In genomic region chr3:37722487-37723060, GRCm38 (mm10) we compare ENCODE assay signal across 9 mouse cellular contexts. TPM values are rescaled to one million over a fixed set of nuclear protein-coding genes. Genes with fewer than 3 reads are reported as not detected.
A peak's percentile ranks its signal among the peaks of the same experiment; 100 is the strongest.
DNase-seq lines count a peak whose midpoint lies in the region; ATAC-seq and TF ChIP-seq lines count a peak whose summit lies in the region.
"Had no signal": no experiment of that assay in that cellular context is flagged by ENCODE, and none has a peak within 500 bp of the region (broad histone marks: within the 10 kb centered on the region; RNA-seq: fewer than 3 reads in every experiment).

No protein-coding gene starts in this region.

- 47% methylated on average over 12 of the region's 12 CpGs for WGBS in lung, postnatal 0 days
- WGBS in liver, embryonic 11.5 days = 54% methylated on average over 12 of the region's 12 CpGs

- no peak overlapping the region for H3K9ac ChIP-seq in lung, postnatal 0 days (replicated peaks; ENCODE audit: low read depth)
- H3K9ac ChIP-seq in liver, embryonic 11.5 days (ENCODE audit: low read depth, low read length) = no peak overlapping the region

- no peak overlapping the region; the same call in 1 of the 2 replicates for H3K4me3 ChIP-seq in lung, postnatal 0 days (ENCODE audit: low read depth, low read length)
- peak overlapping the region; percentile 42; the same call in 1 of the 2 replicates for H3K4me3 ChIP-seq in liver, embryonic 11.5 days (ENCODE audit: low read depth, low read length)

- no peak for DNase-seq in frontal cortex, postnatal 10 days (ENCODE audit: low spot score in 2 of 2)
- DNase-seq in lung, postnatal 0 days (ENCODE audit: low spot score) = no peak
- DNase-seq in lung, postnatal 10 days = no peak
- DNase-seq in liver, embryonic 11.5 days (ENCODE audit: low spot score) = no peak
- peak; percentile 23 for DNase-seq in splenic B cell, adult 2 months (ENCODE audit: low read depth, low spot score)
- DNase-seq in cerebellum, adult 11-12 months = no peak
- no peak for DNase-seq in Muller cell, postnatal 12 days (ENCODE audit: inconsistent ontology term)
- DNase-seq: adrenal gland, postnatal 25 days had no signal

- TF ChIP-seq CTCF in lung, postnatal 0 days (IDR thresholded peaks at IDR 0.05) = no peak

- TF ChIP-seq EP300 in lung, postnatal 0 days (IDR thresholded peaks at IDR 0.05) = no peak

- H3K27ac ChIP-seq in lung, postnatal 0 days (ENCODE audit: low read length) = peak overlapping the region; percentile 94
- H3K27ac ChIP-seq in liver, embryonic 11.5 days (ENCODE audit: low read depth, low read length) = no peak overlapping the region

- peaks cover 11% of the 10 kb centered on the region; the same call in 1 of the 2 replicates for H3K4me1 ChIP-seq in lung, postnatal 0 days (ENCODE audit: insufficient read depth, low read depth, low read length)
- H3K4me1 ChIP-seq in liver, embryonic 11.5 days (replicated peaks; ENCODE audit: control insufficient read depth, insufficient read depth, low read length) = peaks cover 14% of the 10 kb centered on the region

- peak overlapping the region; percentile 56 for H3K4me2 ChIP-seq in lung, postnatal 0 days (replicated peaks; ENCODE audit: low read depth, low read length)
- peak overlapping the region; percentile 66 for H3K4me2 ChIP-seq in liver, embryonic 11.5 days

- ATAC-seq in frontal cortex, adult (ENCODE audit: low TSS enrichment) = peak; percentile 44
- no peak for ATAC-seq in lung, postnatal 0 days
- no peak for ATAC-seq in liver, embryonic 11.5 days (replicated peaks; ENCODE audit: low FRiP score)

- H3K9me3 ChIP-seq in lung, postnatal 0 days (ENCODE audit: low read length) = no peaks in the 10 kb centered on the region
- no peaks in the 10 kb centered on the region for H3K9me3 ChIP-seq in liver, embryonic 11.5 days (ENCODE audit: control insufficient read depth, low read length)

- H3K36me3 ChIP-seq in lung, postnatal 0 days (ENCODE audit: insufficient read depth, low read length) = no peaks in the 10 kb centered on the region
- no peaks in the 10 kb centered on the region for H3K36me3 ChIP-seq in liver, embryonic 11.5 days (ENCODE audit: control insufficient read depth, insufficient read depth, low read length)
- H3K36me3 ChIP-seq in splenic B cell, adult 2 months (ENCODE audit: control insufficient read depth, insufficient read depth, low read length, poor library complexity, severe bottlenecking) = no peaks in the 10 kb centered on the region

- no peaks in the 10 kb centered on the region for H3K27me3 ChIP-seq in lung, postnatal 0 days (replicated peaks; ENCODE audit: insufficient read depth, low read length)
- H3K27me3 ChIP-seq in liver, embryonic 11.5 days (replicated peaks; ENCODE audit: control insufficient read depth, insufficient read depth, low read length) = peaks cover 40% of the 10 kb centered on the region
- no peaks in the 10 kb centered on the region; the same call in 1 of the 2 replicates for H3K27me3 ChIP-seq in splenic B cell, adult 2 months (ENCODE audit: control insufficient read depth, insufficient read depth, low read length, poor library complexity, severe bottlenecking)

RNA-seq across cellular contexts. Expression of gene Gm5148, which starts 1.7 kb away (rescaled TPM):
- polyA plus RNA-seq in lung, postnatal 0 days (2015; fragmentation: Nextera tagmentation; extraction: Ambion mirVana) = 10.1 and 11.7 TPM in 2 replicates
- polyA plus RNA-seq in liver, embryonic 11.5 days (2014; fragmentation: Nextera tagmentation; extraction: Ambion mirVana) = 3.7 and 4.8 TPM in 2 replicates
